Mouse (Mus musculus) brown adipose tissue, adult 24 weeks (tissue): ENCODE measurements around the gene Ogn. TPM values are rescaled to one million over a fixed set of nuclear protein-coding genes. Genes with fewer than 3 reads are reported as not detected.
"Not testable (repeated sequence)": the region's sequence is repeated elsewhere in the genome, so short reads cannot be mapped to it uniquely, and the experiment has no call there.

ENCODE experiments used
- H3K27ac ChIP-seq: fragments of 200-500 bp; replicated peaks from 2 replicates; pipeline ENCODE4 v1.5.1; 2012; ENCODE audit warnings: low read depth, mild to moderate bottlenecking, low read length
- H3K4me1 ChIP-seq: fragments of 200-500 bp; 2 replicates; pipeline ENCODE4 v1.6.1; 2012; ENCODE audit warnings: low read length, mixed read lengths; ENCODE audit not compliant: control insufficient read depth, insufficient read depth, insufficient read length
- H3K4me3 ChIP-seq: fragments of 200-500 bp; 2 replicates; pipeline ENCODE4 v1.5.1; 2012; ENCODE audit warnings: low read depth, mild to moderate bottlenecking, low read length, moderate library complexity; ENCODE audit not compliant: insufficient read depth
- polyA plus RNA-seq: library from polyadenylated mRNA; stranded (reverse); fragments of >200 nt; gene quantifications from 2 replicates; pipeline ENCODE4 v1.2.4, GENCODE M21; 2012; ENCODE audit not compliant: missing spikeins, insufficient read depth, insufficient read length

The Ogn gene
- 33.2 and 49.8 TPM in 2 replicates for polyA plus RNA-seq

DNA sequence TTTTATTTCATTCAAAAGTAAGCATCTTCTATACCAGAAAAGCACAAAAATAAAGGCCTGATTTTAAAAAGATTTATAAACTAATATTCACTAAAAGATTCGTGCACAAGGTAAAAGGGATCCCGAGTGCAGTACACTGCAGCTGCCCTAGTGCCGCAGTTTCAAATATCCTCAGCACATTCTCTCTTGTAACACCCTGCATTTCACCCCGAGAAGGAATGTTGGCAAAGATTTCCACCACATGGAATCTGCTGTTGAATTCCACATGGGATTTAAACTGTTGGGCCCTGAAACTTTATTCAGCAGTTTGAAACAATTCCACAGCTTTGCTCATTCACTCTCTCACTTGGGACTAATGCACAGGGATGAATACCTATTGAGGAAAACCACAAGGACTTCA, at the start of gene Ogn:
Ogn (plus strand) TSS at position 333 of the 400 bp plus-strand sequence.
- H3K4me3 ChIP-seq: peak within 1 kb of the TSS; percentile 8; the same call in 1 of the 2 replicates
- H3K27ac ChIP-seq: no peak within 1 kb of the TSS
- H3K4me1 ChIP-seq: no peaks in the 10 kb centered on the region; the same call in 1 of the 2 replicates

DNA sequence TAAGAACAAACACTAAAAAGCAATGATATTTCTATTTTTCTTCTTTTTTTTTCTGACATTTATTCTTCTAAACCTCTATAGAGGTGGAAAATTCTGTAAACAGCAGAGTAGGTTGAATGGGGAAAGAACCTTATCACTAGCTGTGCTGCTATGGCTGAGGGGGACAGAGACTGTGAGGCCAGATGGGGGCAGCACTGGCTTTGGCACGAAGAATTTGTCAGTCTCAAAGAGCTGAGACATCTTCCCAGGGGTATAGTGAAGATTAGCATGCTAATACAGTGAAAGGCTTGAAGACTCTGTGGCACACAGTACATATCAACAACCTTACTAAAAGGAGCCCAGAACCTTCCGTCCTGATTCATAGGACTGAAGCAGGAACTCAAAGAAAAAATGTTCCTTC, 48.7 kb upstream of the Ogn start:
- no peak overlapping the region for H3K4me3 ChIP-seq
- H3K27ac ChIP-seq: no peak overlapping the region
- peaks cover 4% of the 10 kb centered on the region for H3K4me1 ChIP-seq

DNA sequence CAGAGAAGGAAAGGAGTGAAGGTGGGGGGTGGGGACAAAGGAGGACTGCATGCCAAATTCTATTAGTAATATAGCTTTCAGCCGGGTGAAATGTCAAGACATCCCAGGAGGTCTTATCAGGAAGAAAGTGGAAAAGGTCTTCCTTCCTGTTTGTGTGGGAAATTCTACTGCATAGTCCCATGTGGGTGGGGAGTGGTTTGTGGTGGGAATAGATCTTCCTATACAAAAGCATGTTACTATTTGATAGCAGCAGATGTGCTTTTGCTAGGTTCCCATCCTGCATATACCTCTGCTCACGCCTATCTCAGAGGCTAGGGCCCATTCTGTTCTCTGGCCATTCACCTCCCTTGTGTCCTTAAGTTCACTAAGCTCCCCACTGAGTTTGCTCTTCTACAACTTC, 47.0 kb upstream of the Ogn start:
- H3K4me3 ChIP-seq: no peak overlapping the region
- peak overlapping the region; percentile 46; the same call in 1 of the 2 replicates for H3K27ac ChIP-seq

DNA sequence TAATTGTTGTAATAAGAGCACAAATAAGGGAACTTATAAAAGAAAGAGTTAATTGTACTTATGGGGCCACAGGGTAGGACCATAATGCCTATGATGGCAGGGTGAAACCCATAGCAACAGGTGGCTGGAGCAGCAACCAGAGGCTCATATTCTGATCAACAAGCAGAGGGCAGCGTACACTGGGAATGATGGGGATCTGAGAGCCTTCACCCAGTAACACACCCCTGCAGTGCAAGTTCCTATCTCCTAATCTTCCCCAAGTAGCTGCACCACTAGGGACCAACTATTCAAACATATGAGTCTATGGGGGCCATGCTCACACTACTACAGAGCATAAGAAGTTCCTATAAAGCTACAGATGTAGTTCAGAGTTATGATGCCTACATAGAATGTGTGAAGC, 43.5 kb upstream of the Ogn start:
- H3K4me1 ChIP-seq: peaks cover 4% of the 10 kb centered on the region; the same call in 1 of the 2 replicates
- H3K4me3 ChIP-seq: no peak overlapping the region
- H3K27ac ChIP-seq: no peak overlapping the region

More for the DNA sequence above, 47.0 kb upstream of the Ogn start:
- H3K4me1 ChIP-seq: peaks cover 4% of the 10 kb centered on the region

DNA sequence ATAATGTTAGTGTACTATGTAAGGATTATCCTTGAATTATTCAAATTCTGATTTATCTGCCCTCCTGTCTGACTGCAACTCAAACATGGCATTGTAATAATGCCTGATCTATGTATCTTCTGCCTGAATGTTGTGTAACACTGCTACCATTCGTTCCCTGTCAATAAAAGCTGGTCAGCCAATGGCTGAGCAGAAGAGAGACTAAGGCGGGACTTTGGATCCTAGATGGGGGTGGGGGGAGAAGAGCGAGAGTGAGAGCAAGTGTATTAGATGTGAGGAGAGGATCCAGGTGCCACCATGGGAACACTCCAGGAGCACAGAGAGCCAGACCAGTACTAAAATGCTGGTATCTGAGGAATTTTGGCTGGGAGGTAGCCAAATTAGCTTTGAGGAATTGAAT, 37.5 kb upstream of the Ogn start:
- Histone ChIP-seq H3K27ac (no peak overlapping the region), H3K4me3 (no peak overlapping the region), H3K4me1 (no peaks in the 10 kb centered on the region)

DNA sequence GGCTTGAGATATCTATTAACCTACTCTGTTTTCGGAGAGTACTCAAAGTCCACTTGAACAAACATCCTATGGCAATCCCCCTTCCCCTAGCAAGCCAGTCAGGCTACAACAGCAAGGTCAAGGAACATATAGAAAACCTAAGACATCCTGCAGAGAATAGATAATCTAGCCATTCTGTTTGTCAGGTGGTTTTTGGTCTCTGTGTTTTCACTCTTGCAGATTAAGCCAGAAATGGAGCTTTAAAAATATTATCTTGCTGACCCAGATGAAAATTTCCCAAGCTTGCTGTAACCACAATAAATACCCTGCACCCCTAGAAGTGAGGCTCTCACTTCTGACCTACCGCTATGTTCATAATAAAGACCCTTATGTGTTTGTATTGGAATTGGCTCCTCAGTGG, 36.4 kb upstream of the Ogn start:
- Histone ChIP-seq H3K4me1 (no peaks in the 10 kb centered on the region), H3K27ac (no peak overlapping the region)

DNA sequence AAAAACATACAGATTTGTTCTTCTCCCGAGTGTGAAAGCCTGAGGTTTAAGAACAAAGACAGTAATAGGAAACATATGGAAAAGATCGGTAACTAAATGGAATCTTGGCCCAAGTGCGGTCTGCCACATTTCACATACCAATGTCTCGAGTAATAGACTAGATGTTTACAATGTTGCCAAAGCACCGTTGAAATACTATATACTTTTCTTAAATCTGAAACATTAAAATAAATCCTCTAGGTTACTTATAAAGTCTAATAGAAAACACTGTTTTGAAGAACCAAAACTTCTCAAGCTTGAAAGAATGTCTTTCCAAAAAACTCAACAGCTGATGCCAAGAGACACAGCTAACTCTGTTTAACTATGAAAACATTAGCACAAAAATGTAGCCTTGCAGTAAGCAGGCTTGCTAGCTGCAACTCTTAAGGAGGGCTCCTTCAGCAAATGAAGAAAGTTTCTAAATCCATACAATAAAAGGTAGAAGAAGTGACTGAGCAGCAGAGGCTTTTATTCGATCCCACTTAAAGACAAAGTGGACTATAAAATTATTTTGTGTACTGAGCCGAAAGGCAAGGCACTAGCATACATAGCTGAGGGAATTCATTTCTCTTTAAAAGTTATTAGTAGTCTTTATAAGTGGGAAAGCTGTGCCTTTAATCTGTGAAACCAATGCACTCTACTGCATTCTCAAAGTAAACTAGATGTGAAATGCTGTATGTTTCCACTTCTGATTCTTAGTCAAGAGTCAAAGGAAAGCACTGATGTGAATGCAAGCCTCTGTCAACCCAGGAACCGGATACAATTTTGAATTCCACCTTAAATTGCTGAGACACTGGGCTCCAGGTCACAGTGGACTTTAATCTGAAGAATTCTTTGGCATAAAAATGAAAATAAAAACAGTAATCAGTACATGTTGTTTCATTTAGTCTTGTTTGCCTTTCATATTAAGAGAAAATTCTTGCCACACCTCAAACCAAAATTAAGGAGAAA, 26.0 kb upstream of the Ogn start, which contains the start of gene Omd:
Omd (plus strand) TSS at position 922 of the 990 bp plus-strand sequence.
- Histone ChIP-seq H3K4me3 (no peak within 1 kb of the TSS), H3K27ac (no peak within 1 kb of the TSS), H3K4me1 (no peaks in the 10 kb centered on the region)

More for the DNA sequence above, 36.4 kb upstream of the Ogn start:
- H3K4me3 ChIP-seq: no peak overlapping the region

DNA sequence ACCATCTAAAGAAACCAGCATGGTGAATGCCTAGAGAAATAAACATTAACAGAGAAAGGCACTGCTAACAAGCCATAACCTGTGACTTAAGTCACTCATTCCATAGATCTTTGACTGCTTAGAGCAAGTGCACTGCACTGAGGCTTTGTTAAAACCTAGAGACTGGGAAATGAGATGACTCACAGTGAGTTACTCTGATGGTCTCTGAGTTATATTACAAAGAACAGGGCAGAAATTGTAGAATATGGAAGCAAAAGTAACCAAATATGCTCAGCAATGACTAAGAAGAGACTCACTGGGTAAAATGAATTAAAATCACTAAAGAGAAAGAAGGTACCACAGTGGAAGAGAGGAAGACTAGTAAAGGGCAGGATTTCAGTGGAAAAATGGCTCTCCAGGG, 24.0 kb upstream of the Ogn start:
- no peak overlapping the region for H3K27ac ChIP-seq
- H3K4me1 ChIP-seq: no peaks in the 10 kb centered on the region
- no peak overlapping the region for H3K4me3 ChIP-seq

DNA sequence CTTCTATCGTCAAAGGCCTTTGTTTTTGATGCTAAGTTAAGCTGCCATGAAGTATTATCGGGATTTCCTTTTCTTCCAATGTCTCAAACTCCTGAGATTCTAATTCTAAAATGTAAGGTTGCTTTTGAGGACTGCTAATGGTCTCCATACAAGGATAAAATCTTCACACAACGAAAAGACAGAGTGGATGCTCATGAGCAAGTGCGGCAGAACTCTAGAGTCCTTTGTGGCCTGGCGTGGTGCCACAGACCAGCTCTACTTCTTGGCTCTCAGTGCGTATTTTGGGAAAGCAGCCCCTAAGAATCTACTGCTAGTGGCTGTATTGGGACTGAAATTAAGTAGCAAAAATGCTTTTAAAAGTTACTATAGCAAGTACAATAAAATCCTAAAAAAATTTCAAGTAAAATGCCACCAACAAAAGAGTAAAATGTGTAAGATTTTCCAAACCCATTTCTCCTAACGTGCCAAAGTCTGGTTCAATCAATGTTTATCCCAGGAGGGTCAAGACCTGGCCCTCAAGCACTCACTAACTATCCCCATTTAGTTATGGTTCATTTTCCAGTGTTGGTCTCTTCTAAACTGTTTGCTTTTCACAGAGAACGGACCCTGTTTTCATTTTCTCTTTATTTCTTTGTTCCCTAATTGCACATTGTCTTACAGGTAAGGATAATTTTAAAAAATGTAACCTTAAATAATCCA, 23.4 kb upstream of the Ogn start:
- Histone ChIP-seq H3K27ac (no peak overlapping the region; the same call in 1 of the 2 replicates), H3K4me1 (no peaks in the 10 kb centered on the region), H3K4me3 (no peak overlapping the region)

DNA sequence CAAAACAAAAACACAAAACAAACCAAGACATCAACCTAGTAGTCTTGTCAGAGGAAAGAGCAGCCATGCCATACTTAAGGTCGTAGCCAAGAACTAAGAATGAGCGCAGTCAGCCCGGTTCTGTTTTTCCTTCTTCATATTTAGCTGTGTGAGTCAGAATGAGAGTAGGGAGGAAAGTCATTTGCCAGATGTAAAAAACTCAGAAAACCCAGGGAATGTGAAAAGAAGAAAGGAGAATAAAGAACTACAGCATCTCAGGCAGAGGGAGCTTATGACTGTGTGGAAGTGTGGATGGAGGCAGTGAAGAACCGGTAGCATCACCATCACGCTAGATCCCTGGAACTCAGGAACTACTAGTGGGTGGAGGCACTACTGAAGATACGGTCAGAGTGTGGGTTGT, 21.8 kb upstream of the Ogn start:
- Histone ChIP-seq H3K4me1 (no peaks in the 10 kb centered on the region), H3K4me3 (no peak overlapping the region), H3K27ac (0 out of 2 replicates have a peak overlapping the region, but pooled peaks have one; percentile 45)

DNA sequence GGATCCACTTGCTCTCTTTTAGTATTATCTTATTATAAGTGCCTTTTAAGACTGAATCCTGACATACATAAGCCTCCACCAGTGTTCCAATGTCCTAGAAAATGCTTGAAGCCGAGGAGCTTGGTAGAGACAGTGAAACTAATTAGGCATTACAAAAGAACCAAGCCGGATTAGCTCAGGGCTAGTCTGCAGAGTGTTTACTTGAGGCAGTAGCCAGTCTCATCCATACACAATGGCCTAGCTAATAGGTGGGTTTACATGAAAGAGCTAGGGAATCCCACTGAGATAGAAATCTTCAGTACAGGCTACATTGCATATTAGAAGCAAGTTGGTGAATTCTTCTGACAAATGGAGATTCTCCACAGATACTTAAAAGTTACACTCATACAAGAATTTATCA, 5.3 kb upstream of the Ogn start:
- H3K4me1 ChIP-seq, H3K4me3 ChIP-seq: not testable (repeated sequence)

DNA sequence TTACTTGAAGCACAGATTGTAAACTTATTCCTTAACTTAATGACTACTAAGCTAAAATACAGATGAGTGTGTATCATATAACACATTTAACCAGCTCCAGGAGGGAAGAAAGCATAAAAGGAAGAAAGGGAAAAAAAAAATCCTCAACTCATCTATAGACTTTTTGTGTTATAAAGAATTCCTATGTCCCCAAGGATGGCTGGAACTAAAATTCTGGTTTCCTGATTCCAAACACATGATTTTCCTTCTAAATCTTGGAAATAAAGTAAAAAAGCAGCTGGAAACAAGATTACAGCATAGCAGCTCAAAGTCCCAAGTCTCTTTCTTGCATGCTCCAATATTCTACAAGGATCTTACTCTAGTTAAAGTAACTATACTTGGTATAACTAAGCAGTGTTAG, 4.2 kb upstream of the Ogn start:
- Histone ChIP-seq H3K4me3 (no peak overlapping the region), H3K27ac (no peak overlapping the region), H3K4me1 (no peaks in the 10 kb centered on the region; the same call in 1 of the 2 replicates)

More for the DNA sequence above, 5.3 kb upstream of the Ogn start:
- H3K27ac ChIP-seq: not testable (repeated sequence)

DNA sequence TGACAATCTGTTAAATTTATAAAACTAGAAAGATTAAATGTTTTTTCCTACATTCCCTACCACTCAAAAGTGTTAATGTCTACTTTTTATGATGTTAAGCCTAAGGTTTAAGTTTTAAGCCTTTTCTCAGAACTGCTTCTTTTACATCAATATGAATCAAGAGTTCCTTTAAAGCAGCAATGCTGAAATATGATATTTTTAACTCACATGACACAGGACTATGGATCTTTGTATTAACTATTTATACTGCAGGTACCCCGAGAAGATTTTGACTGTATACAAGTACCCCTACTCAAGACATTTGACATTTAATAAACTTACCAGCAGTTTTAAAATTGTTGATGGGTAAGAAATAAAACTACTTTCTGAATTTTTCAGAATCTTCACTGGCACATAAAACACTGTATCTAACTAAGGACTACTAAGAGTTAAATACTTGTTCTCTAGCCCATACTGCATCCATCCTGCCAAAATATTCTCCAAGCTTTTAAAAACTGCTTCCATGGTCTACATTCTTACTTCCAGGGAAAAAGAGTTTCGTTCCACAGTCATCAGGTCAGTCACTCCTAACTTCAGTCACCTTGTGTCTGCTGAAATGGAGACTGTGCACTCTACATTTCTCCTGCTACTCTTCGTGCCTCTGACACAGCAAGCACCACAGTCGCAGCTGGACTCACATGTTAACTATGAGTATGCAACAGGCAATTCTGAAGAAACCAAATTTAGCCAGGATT, 910 bp downstream of the Ogn start:
- peak overlapping the region; percentile 8; the same call in 1 of the 2 replicates for H3K4me3 ChIP-seq
- no peaks in the 10 kb centered on the region; the same call in 1 of the 2 replicates for H3K4me1 ChIP-seq
- no peak overlapping the region for H3K27ac ChIP-seq

DNA sequence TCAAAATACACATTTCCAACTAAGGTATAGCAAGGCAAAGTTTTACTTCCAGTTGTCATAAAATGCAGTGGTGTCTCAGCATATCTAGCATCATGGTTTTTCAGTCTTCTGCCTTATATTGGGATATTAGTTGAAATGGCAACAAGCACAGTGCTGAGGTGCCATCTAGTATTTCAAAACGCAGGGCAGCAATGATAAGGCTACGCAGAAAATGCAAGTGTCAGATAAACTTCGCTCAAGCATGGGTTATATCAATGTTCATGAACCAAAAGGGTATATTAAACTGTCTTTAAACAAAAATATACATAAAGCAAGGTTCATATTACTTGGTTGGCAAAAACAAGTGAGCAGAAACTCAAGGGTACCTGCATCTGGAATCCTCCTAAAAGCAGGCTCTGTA, 9.2 kb downstream of the Ogn start:
- H3K4me3 ChIP-seq: no peak overlapping the region
- H3K4me1 ChIP-seq: no peaks in the 10 kb centered on the region
- H3K27ac ChIP-seq: no peak overlapping the region

DNA sequence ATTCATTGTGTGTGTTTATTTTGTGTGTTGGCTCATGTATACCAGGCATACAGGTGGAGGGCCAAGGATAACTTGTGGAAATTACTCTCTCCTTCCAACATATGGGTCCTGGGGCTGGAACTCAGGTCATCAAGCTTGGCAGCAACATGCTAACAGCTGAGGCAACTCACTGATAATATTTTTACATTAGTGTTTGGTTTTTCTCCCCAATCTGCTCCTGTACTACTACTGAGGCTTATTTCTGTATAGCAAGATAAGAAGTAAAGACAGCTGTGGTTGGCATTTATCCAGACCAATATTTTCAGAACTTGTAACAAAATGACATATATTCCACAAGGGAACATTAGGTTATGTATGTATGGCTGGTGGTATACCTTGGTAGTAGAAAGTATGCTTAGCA, 10.5 kb downstream of the Ogn start:
- Histone ChIP-seq H3K4me3 (no peak overlapping the region), H3K4me1 (no peaks in the 10 kb centered on the region), H3K27ac (no peak overlapping the region)
